Mouse (Mus musculus): ENCODE results near the gene Ccr9. TPM values are rescaled to one million over a fixed set of nuclear protein-coding genes. Genes with fewer than 3 reads are reported as not detected.
"Not testable (repeated sequence)": the region's sequence is repeated elsewhere in the genome, so short reads cannot be mapped to it uniquely, and the experiment has no call there.

Gene Ccr9
- polyA plus RNA-seq, 1 experiment from 2014 or later: 8.4 TPM

DNA sequence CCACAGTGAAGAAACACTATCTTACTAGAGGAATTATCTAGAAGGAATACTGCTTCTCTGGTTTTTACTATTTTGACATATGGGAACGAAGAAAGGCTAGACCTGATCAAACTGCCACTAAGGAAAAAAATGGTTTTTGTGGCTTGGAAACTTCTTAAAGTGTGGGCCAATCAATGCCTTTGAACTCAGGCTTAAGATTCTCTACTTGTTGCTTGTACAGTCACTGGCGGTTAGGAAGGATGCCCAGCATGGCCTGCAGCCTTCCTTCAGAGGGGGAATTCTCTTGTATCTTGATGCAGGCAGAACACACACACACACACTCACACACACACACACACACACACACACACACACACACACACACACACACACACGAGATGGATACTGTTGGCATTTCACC, 55.9 kb downstream of the Ccr9 start:
- ATAC-seq (replicated peaks; ENCODE audit: extremely low read depth, insufficient read depth, low FRiP score): no peak
- H3K4me1 ChIP-seq (ENCODE audit: control insufficient read depth, insufficient read depth, low read length): no peaks in the 10 kb centered on the region

GRCm38 (mm10) chr9:123740799-123741198, 62.6 kb downstream of the Ccr9 start:
- Histone ChIP-seq H3K9me3 (replicated peaks; ENCODE audit: control insufficient read depth, low read length) (no peaks in the 10 kb centered on the region), H3K4me1 (ENCODE audit: control insufficient read depth, insufficient read depth, low read length) (no peaks in the 10 kb centered on the region), H3K4me3 (ENCODE audit: low read length) (no peak overlapping the region), H3K27me3 (ENCODE audit: control insufficient read depth, insufficient read depth, low read length) (no peaks in the 10 kb centered on the region), H3K36me3 (ENCODE audit: control insufficient read depth, insufficient read depth) (no peaks in the 10 kb centered on the region), H3K4me2 (ENCODE audit: low read depth, low read length) (no peak overlapping the region), H3K27ac (ENCODE audit: low read length) (no peak overlapping the region), H3K9ac (ENCODE audit: low read length) (no peak overlapping the region)
- ATAC-seq (replicated peaks; ENCODE audit: extremely low read depth, insufficient read depth, low FRiP score): no peak
- 79% methylated on average over 4 of the region's 4 CpGs for WGBS

More for the DNA sequence above, 55.9 kb downstream of the Ccr9 start:
- H3K36me3 ChIP-seq (ENCODE audit: control insufficient read depth, insufficient read depth): no peaks in the 10 kb centered on the region
- WGBS: 62% methylated on average over 3 of the region's 3 CpGs
- H3K9me3 ChIP-seq (replicated peaks; ENCODE audit: control insufficient read depth, low read length): no peaks in the 10 kb centered on the region
- H3K27me3 ChIP-seq (ENCODE audit: control insufficient read depth, insufficient read depth, low read length): no peaks in the 10 kb centered on the region
- H3K4me2 ChIP-seq (ENCODE audit: low read depth, low read length): no peak overlapping the region
- H3K27ac ChIP-seq (ENCODE audit: low read length): no peak overlapping the region
- H3K4me3 ChIP-seq (ENCODE audit: low read length): no peak overlapping the region
- H3K9ac ChIP-seq (ENCODE audit: low read length): no peak overlapping the region

- not testable (repeated sequence) for H3K9ac ChIP-seq (ENCODE audit: low read length); H3K27me3 ChIP-seq (ENCODE audit: control insufficient read depth, insufficient read depth, low read length); H3K4me1 ChIP-seq (ENCODE audit: control insufficient read depth, insufficient read depth, low read length); H3K4me3 ChIP-seq (ENCODE audit: low read length); H3K27ac ChIP-seq (ENCODE audit: low read length); H3K36me3 ChIP-seq (ENCODE audit: control insufficient read depth, insufficient read depth); ATAC-seq (replicated peaks; ENCODE audit: extremely low read depth, insufficient read depth, low FRiP score); H3K4me2 ChIP-seq (ENCODE audit: low read depth, low read length); H3K9me3 ChIP-seq (replicated peaks; ENCODE audit: control insufficient read depth, low read length)
- 91% methylated on average over 7 of the region's 8 CpGs for WGBS
Observed at GRCm38 (mm10) chr9:123749687-123750086, 71.4 kb downstream of the Ccr9 start.

GRCm38 (mm10) chr9:123754333-123754732, 76.1 kb downstream of the Ccr9 start:
- Histone ChIP-seq H3K9me3 (replicated peaks; ENCODE audit: control insufficient read depth, low read length) (no peaks in the 10 kb centered on the region), H3K36me3 (ENCODE audit: control insufficient read depth, insufficient read depth) (no peaks in the 10 kb centered on the region), H3K27ac (ENCODE audit: low read length) (no peak overlapping the region), H3K4me1 (ENCODE audit: control insufficient read depth, insufficient read depth, low read length) (no peaks in the 10 kb centered on the region), H3K27me3 (ENCODE audit: control insufficient read depth, insufficient read depth, low read length) (no peaks in the 10 kb centered on the region), H3K4me2 (ENCODE audit: low read depth, low read length) (no peak overlapping the region), H3K9ac (ENCODE audit: low read length) (no peak overlapping the region), H3K4me3 (ENCODE audit: low read length) (no peak overlapping the region)
- 75% methylated on average over 4 of the region's 4 CpGs for WGBS
- ATAC-seq (replicated peaks; ENCODE audit: extremely low read depth, insufficient read depth, low FRiP score): peak; percentile 56; the same call in 1 of the 2 replicates

GRCm38 (mm10) chr9:123756752-123757151, 78.5 kb downstream of the Ccr9 start:
- 65% methylated on average over 3 of the region's 3 CpGs for WGBS
- Histone ChIP-seq H3K36me3 (ENCODE audit: control insufficient read depth, insufficient read depth) (no peaks in the 10 kb centered on the region), H3K9me3 (replicated peaks; ENCODE audit: control insufficient read depth, low read length) (no peaks in the 10 kb centered on the region), H3K9ac (ENCODE audit: low read length) (no peak overlapping the region), H3K4me3 (ENCODE audit: low read length) (no peak overlapping the region), H3K4me2 (ENCODE audit: low read depth, low read length) (no peak overlapping the region), H3K27me3 (ENCODE audit: control insufficient read depth, insufficient read depth, low read length) (no peaks in the 10 kb centered on the region), H3K27ac (ENCODE audit: low read length) (no peak overlapping the region), H3K4me1 (ENCODE audit: control insufficient read depth, insufficient read depth, low read length) (no peaks in the 10 kb centered on the region)
- ATAC-seq (replicated peaks; ENCODE audit: extremely low read depth, insufficient read depth, low FRiP score): peak; percentile 73

DNA sequence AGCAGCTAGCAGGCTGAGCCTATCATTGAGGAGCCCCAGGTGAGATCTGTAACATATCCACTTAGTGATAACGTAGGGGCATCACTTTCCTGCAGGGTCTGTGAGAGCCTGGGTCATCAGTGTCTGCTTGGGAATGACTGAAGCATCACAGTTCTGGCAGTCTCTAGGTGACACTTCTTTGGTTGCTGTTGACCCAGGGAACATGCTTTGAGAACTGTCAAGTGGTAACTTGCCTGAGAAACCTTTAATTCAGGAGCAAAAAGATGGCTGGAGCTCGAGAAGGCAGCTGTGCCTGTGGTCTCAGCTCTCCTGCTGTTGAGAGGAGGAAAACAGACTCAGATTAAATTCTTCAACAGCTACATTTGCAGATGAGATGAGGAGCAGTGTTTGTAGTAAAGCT, 79.1 kb downstream of the Ccr9 start:
- Histone ChIP-seq H3K9me3 (replicated peaks; ENCODE audit: control insufficient read depth, low read length) (no peaks in the 10 kb centered on the region), H3K36me3 (ENCODE audit: control insufficient read depth, insufficient read depth) (no peaks in the 10 kb centered on the region), H3K9ac (ENCODE audit: low read length) (no peak overlapping the region), H3K27ac (ENCODE audit: low read length) (peak overlapping the region; percentile 37; the same call in 1 of the 2 replicates), H3K27me3 (ENCODE audit: control insufficient read depth, insufficient read depth, low read length) (no peaks in the 10 kb centered on the region), H3K4me3 (ENCODE audit: low read length) (no peak overlapping the region), H3K4me1 (ENCODE audit: control insufficient read depth, insufficient read depth, low read length) (no peaks in the 10 kb centered on the region), H3K4me2 (ENCODE audit: low read depth, low read length) (no peak overlapping the region)
- ATAC-seq (replicated peaks; ENCODE audit: extremely low read depth, insufficient read depth, low FRiP score): peak; percentile 41; the same call in 1 of the 2 replicates
- WGBS: 52% methylated on average over 2 of the region's 2 CpGs

- H3K36me3 ChIP-seq (ENCODE audit: control insufficient read depth, insufficient read depth): no peaks in the 10 kb centered on the region
- WGBS: 60% methylated on average over 1 of the region's 1 CpGs
- H3K9ac ChIP-seq (ENCODE audit: low read length): no peak overlapping the region
- no peak overlapping the region for H3K4me2 ChIP-seq (ENCODE audit: low read depth, low read length)
- no peak overlapping the region for H3K27ac ChIP-seq (ENCODE audit: low read length)
- H3K27me3 ChIP-seq (ENCODE audit: control insufficient read depth, insufficient read depth, low read length): no peaks in the 10 kb centered on the region
- no peaks in the 10 kb centered on the region for H3K9me3 ChIP-seq (replicated peaks; ENCODE audit: control insufficient read depth, low read length)
- no peak overlapping the region for H3K4me3 ChIP-seq (ENCODE audit: low read length)
- H3K4me1 ChIP-seq (ENCODE audit: control insufficient read depth, insufficient read depth, low read length): no peaks in the 10 kb centered on the region
- ATAC-seq (replicated peaks; ENCODE audit: extremely low read depth, insufficient read depth, low FRiP score): no peak
Observed at GRCm38 (mm10) chr9:123758156-123758555, 79.9 kb downstream of the Ccr9 start.

DNA sequence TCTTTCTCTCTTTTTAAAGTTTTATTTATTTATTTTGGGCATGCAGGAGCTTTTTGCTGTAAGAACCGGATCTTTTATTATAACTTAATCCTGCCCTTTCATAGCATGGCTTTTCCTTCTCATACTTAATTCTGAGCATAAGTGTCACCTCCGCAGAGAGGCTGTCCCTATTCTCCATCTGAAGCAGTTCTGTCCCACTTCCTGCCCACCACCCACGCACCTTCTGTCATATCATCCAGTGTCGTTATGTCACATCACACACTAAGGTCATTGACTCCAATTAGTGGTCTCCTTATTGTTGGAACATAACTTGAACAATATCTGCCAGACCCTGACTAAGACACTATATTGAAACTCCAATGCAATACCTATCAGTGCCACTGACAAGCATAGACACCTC, 80.4 kb downstream of the Ccr9 start:
- Histone ChIP-seq H3K9ac (ENCODE audit: low read length) (no peak overlapping the region), H3K4me1 (ENCODE audit: control insufficient read depth, insufficient read depth, low read length) (no peaks in the 10 kb centered on the region), H3K9me3 (replicated peaks; ENCODE audit: control insufficient read depth, low read length) (no peaks in the 10 kb centered on the region), H3K4me3 (ENCODE audit: low read length) (no peak overlapping the region), H3K27ac (ENCODE audit: low read length) (no peak overlapping the region), H3K4me2 (ENCODE audit: low read depth, low read length) (no peak overlapping the region), H3K27me3 (ENCODE audit: control insufficient read depth, insufficient read depth, low read length) (no peaks in the 10 kb centered on the region), H3K36me3 (ENCODE audit: control insufficient read depth, insufficient read depth) (no peaks in the 10 kb centered on the region)
- 67% methylated on average over 4 of the region's 4 CpGs for WGBS
- no peak for ATAC-seq (replicated peaks; ENCODE audit: extremely low read depth, insufficient read depth, low FRiP score)

DNA sequence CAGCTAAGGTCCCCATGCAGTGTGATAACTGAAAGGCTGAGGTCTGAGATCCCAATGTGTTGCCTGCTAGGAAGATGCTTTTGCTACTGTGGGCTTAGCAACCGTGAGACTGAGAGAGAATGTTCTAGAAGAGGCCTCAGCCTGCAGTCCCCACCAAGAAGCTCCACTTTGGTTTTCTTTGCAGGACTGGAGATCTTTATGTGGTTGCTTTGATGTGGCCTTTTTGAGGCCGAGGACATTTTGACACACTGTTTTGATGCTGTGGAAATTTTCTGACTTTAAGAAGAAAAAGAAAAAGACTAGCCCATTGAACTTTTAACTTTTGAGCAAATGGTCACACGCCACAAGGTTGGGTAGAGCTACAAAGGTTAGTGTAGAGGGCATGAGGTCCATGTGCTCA, 82.6 kb downstream of the Ccr9 start:
- no peaks in the 10 kb centered on the region for H3K4me1 ChIP-seq (ENCODE audit: control insufficient read depth, insufficient read depth, low read length)
- ATAC-seq (replicated peaks; ENCODE audit: extremely low read depth, insufficient read depth, low FRiP score): no peak
- no peak overlapping the region for H3K4me3 ChIP-seq (ENCODE audit: low read length)
- no peak overlapping the region for H3K4me2 ChIP-seq (ENCODE audit: low read depth, low read length)
- 66% methylated on average over 3 of the region's 3 CpGs for WGBS
- H3K27me3 ChIP-seq (ENCODE audit: control insufficient read depth, insufficient read depth, low read length): no peaks in the 10 kb centered on the region
- no peak overlapping the region for H3K9ac ChIP-seq (ENCODE audit: low read length)
- H3K9me3 ChIP-seq (replicated peaks; ENCODE audit: control insufficient read depth, low read length): no peaks in the 10 kb centered on the region
- no peak overlapping the region for H3K27ac ChIP-seq (ENCODE audit: low read length)
- no peaks in the 10 kb centered on the region for H3K36me3 ChIP-seq (ENCODE audit: control insufficient read depth, insufficient read depth)

- H3K4me1 ChIP-seq (ENCODE audit: control insufficient read depth, insufficient read depth, low read length): no peaks in the 10 kb centered on the region
- no peaks in the 10 kb centered on the region for H3K27me3 ChIP-seq (ENCODE audit: control insufficient read depth, insufficient read depth, low read length)
- H3K36me3 ChIP-seq (ENCODE audit: control insufficient read depth, insufficient read depth): no peaks in the 10 kb centered on the region
- no peak for ATAC-seq (replicated peaks; ENCODE audit: extremely low read depth, insufficient read depth, low FRiP score)
- H3K9ac ChIP-seq (ENCODE audit: low read length): no peak overlapping the region
- no peak overlapping the region for H3K4me2 ChIP-seq (ENCODE audit: low read depth, low read length)
- no peaks in the 10 kb centered on the region for H3K9me3 ChIP-seq (replicated peaks; ENCODE audit: control insufficient read depth, low read length)
- 82% methylated on average over 4 of the region's 4 CpGs for WGBS
- no peak overlapping the region for H3K4me3 ChIP-seq (ENCODE audit: low read length)
- H3K27ac ChIP-seq (ENCODE audit: low read length): no peak overlapping the region
Observed at GRCm38 (mm10) chr9:123762886-123763285, 84.6 kb downstream of the Ccr9 start.

All from heart, embryonic 16.5 days (tissue).